Mouse (Mus musculus): Measurements from ENCODE around the gene Odaph.

- TF ChIP-seq CTCF (IDR thresholded peaks at IDR 0.05; ENCODE audit: extremely low read depth, insufficient read depth, low read length) = no peak
- TF ChIP-seq POLR2A (IDR thresholded peaks at IDR 0.05; ENCODE audit: extremely low read depth, insufficient read depth, low read length) = no peak
These were observed 25.0 kb upstream of the Odaph start for GRCm38 (mm10) chr5:91962259-91962638.
